Mouse (Mus musculus): ENCODE measurements around the gene Pgm5.

DNA sequence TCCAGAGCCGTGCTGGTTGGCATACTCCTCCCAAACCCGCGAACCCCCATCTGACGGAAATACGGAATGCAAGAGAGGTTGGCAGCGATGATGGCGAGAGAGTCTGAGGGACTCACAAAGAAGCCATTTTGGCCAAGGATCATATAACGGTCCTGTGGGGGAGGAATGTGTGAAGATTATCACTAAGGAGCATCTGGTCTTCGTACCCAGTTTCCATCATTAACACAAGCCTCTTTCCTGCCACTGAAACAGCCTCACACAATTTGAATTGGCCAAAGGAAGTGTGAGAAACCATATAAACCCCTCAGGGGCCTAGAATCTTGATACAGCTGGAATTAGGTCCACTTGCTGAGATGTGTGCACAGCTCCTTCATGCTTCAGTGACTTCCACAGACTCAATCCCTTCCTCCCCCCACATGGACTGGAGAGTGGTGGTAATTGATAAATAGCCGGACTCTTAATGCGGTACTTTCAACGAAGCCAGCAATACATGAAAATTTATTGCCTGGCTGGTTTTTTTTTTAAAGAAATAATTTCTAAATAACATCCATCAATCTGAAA lies 45.9 kb downstream of the Pgm5 start:
- no peak for TF ChIP-seq POLR2A (IDR thresholded peaks at IDR 0.05; ENCODE audit: borderline replicate concordance, control insufficient read depth, low read depth, low read length)
- no peak for TF ChIP-seq CTCF (IDR thresholded peaks at IDR 0.05; ENCODE audit: control insufficient read depth, insufficient read depth, low read length)
